Mouse (Mus musculus) spleen, adult 2 months (tissue): ENCODE measurements around the gene Dnajc30. TPM values are rescaled to one million over a fixed set of nuclear protein-coding genes. Genes with fewer than 3 reads are reported as not detected.

ENCODE experiments used
- DNase-seq, 2 experiments: peaks; one replicate each; pipeline versions ENCODE4 v3.0.0 to v3.0.0-alpha.2; 2012 to 2021; ENCODE audit warnings: low spot score in 2 of 2, low read depth in 1 of 2
- H3K27ac ChIP-seq: fragments of 200-500 bp; 2 replicates; pipeline ENCODE4 v1.5.1; 2012; ENCODE audit warnings: low read length, inconsistent platforms; ENCODE audit not compliant: insufficient read depth
- H3K27me3 ChIP-seq: fragments of 200-500 bp; 2 replicates; pipeline ENCODE4 v1.6.1; 2012; ENCODE audit warnings: mild to moderate bottlenecking, moderate library complexity, low read length, inconsistent platforms; ENCODE audit not compliant: control insufficient read depth, insufficient read depth
- H3K36me3 ChIP-seq: fragments of 200-500 bp; 2 replicates; pipeline ENCODE4 v1.6.1; 2012; ENCODE audit warnings: mild to moderate bottlenecking, low read length, inconsistent platforms; ENCODE audit not compliant: control insufficient read depth, insufficient read depth
- H3K4me1 ChIP-seq: fragments of 200-500 bp; 2 replicates; pipeline ENCODE4 v1.6.1; 2011; ENCODE audit warnings: inconsistent platforms; ENCODE audit not compliant: control insufficient read depth, insufficient read depth, insufficient read length
- H3K4me3 ChIP-seq: fragments of 200-500 bp; 2 replicates; pipeline ENCODE4 v1.5.1; 2011; ENCODE audit warnings: mild to moderate bottlenecking, inconsistent platforms; ENCODE audit not compliant: insufficient read depth, insufficient read length; ENCODE audit errors: extremely low read depth
- CTCF ChIP-seq: fragments of 200-500 bp; IDR thresholded peaks from 2 replicates; pipeline ENCODE4 v1.5.1; 2011; ENCODE audit warnings: mild to moderate bottlenecking, inconsistent platforms; ENCODE audit not compliant: insufficient read depth, insufficient read length, insufficient replicate concordance; ENCODE audit errors: extremely low read depth
- POLR2A ChIP-seq: fragments of 200-500 bp; IDR thresholded peaks from 2 replicates; pipeline ENCODE4 v1.6.1; 2011; ENCODE audit warnings: low read depth, low read length, inconsistent platforms
- WGBS: fragments of 180-500 bp; shearing (Covaris S2); methylation state at CpG from one replicate; pipeline ENCODE4 v1.1.7; 2018; 5-methylcytosine and 5-hydroxymethylcytosine counted together
- polyA plus RNA-seq: library from polyadenylated mRNA; depleted of rRNA; stranded (reverse); fragments of >200 nt; gene quantifications from 2 replicates; pipeline ENCODE4 v1.2.3, GENCODE M21; 2012

Dnajc30 gene
- polyA plus RNA-seq, 1 experiment: 15.5 TPM

- no peak for DNase-seq
- Histone ChIP-seq H3K27ac (no peak overlapping the region), H3K36me3 (no peaks in the 10 kb centered on the region), H3K27me3 (peaks cover 5% of the 10 kb centered on the region), H3K4me3 (no peak overlapping the region), H3K4me1 (no peaks in the 10 kb centered on the region; the same call in 1 of the 2 replicates)
- WGBS: 75% methylated on average over 25 of the region's 26 CpGs
- TF ChIP-seq POLR2A: no peak
- no peak for TF ChIP-seq CTCF
Observed at GRCm38 (mm10) chr5:135073349-135074150, 9.5 kb downstream of the Dnajc30 start.

- H3K4me3 ChIP-seq: no peak overlapping the region
- no peak overlapping the region for H3K27ac ChIP-seq
- no peak for DNase-seq
- no peaks in the 10 kb centered on the region for H3K36me3 ChIP-seq
- H3K4me1 ChIP-seq: no peaks in the 10 kb centered on the region; the same call in 1 of the 2 replicates
- no peak for TF ChIP-seq POLR2A
- no peak for TF ChIP-seq CTCF
- H3K27me3 ChIP-seq: peaks cover 5% of the 10 kb centered on the region
- 65% methylated on average over 4 of the region's 4 CpGs for WGBS
Observed at GRCm38 (mm10) chr5:135075655-135076054, 11.7 kb downstream of the Dnajc30 start.

GRCm38 (mm10) chr5:135076368-135076767 lies 12.4 kb downstream of the Dnajc30 start:
- H3K27me3 ChIP-seq: peaks cover 5% of the 10 kb centered on the region
- 92% methylated on average over 14 of the region's 14 CpGs for WGBS
- H3K36me3 ChIP-seq: no peaks in the 10 kb centered on the region
- H3K27ac ChIP-seq: no peak overlapping the region
- H3K4me3 ChIP-seq: no peak overlapping the region
- TF ChIP-seq POLR2A (no peak), CTCF (no peak)
- H3K4me1 ChIP-seq: no peaks in the 10 kb centered on the region; the same call in 1 of the 2 replicates
- DNase-seq: no peak

GRCm38 (mm10) chr5:135076931-135077505 lies 13.0 kb downstream of the Dnajc30 start:
- no peak overlapping the region for H3K4me3 ChIP-seq
- WGBS: 55% methylated on average over 14 of the region's 14 CpGs
- no peaks in the 10 kb centered on the region for H3K36me3 ChIP-seq
- H3K27me3 ChIP-seq: peaks cover 5% of the 10 kb centered on the region
- DNase-seq: no peak
- H3K27ac ChIP-seq: no peak overlapping the region
- TF ChIP-seq CTCF: no peak
- no peaks in the 10 kb centered on the region; the same call in 1 of the 2 replicates for H3K4me1 ChIP-seq

GRCm38 (mm10) chr5:135077564-135078481 lies 13.8 kb downstream of the Dnajc30 start, which contains the start of gene Vps37d:
Gene Vps37d, minus strand, starts transcription at chr5:135078266.
- Histone ChIP-seq H3K27ac (no peak within 1 kb of the TSS), H3K4me1 (no peaks in the 10 kb centered on the region; the same call in 1 of the 2 replicates), H3K4me3 (peak within 1 kb of the TSS; percentile 59), H3K36me3 (no peaks in the 10 kb centered on the region), H3K27me3 (peaks cover 7% of the 10 kb centered on the region)
- WGBS: 4% methylated on average over 59 of the region's 83 CpGs
- TF ChIP-seq POLR2A (no peak), CTCF (peak; percentile 90)
- peak; percentile 48 to 85 for DNase-seq

- DNase-seq: no peak
- 5% methylated on average over 11 of the region's 11 CpGs for WGBS
- no peak overlapping the region for H3K27ac ChIP-seq
- no peaks in the 10 kb centered on the region; the same call in 1 of the 2 replicates for H3K4me1 ChIP-seq
- H3K36me3 ChIP-seq: no peaks in the 10 kb centered on the region
- H3K27me3 ChIP-seq: peaks cover 7% of the 10 kb centered on the region
- TF ChIP-seq POLR2A: no peak
- no peak for TF ChIP-seq CTCF
- H3K4me3 ChIP-seq: peak overlapping the region; percentile 53
Observed at GRCm38 (mm10) chr5:135078482-135078810, 14.4 kb downstream of the Dnajc30 start.
